Mouse (Mus musculus) limb, embryonic 15.5 days (tissue): ENCODE measurements around the gene Paqr7. TPM values are rescaled to one million over a fixed set of nuclear protein-coding genes. Genes with fewer than 3 reads are reported as not detected.

Experiments used
- ATAC-seq: fragments of 200-750 bp; cut with Nextera tagmentation; 2 replicates; pipeline ENCODE4 v1.8.0; 2017; ENCODE audit warnings: low read depth, moderate TSS enrichment; ENCODE audit not compliant: insufficient number of reproducible peaks, low FRiP score, low TSS enrichment
- H3K27ac ChIP-seq: fragments of 300-500 bp; sonication (generic); 2 replicates; pipeline ENCODE4 v1.5.1; 2015; ENCODE audit warnings: moderate library complexity, mild to moderate bottlenecking, inconsistent platforms
- H3K27me3 ChIP-seq: fragments of 300-500 bp; sonication (generic); 2 replicates; pipeline ENCODE4 v1.6.1; 2015; ENCODE audit warnings: inconsistent platforms
- H3K36me3 ChIP-seq: fragments of 300-500 bp; sonication (generic); 2 replicates; pipeline ENCODE4 v1.6.1; 2015; ENCODE audit warnings: inconsistent platforms
- H3K4me1 ChIP-seq: fragments of 300-500 bp; sonication (generic); 2 replicates; pipeline ENCODE4 v1.6.1; 2015; ENCODE audit warnings: inconsistent platforms
- H3K4me2 ChIP-seq: fragments of 300-500 bp; sonication (generic); 2 replicates; pipeline ENCODE4 v1.6.1; 2015; ENCODE audit warnings: mild to moderate bottlenecking, inconsistent platforms
- H3K4me3 ChIP-seq: fragments of 300-500 bp; sonication (generic); 2 replicates; pipeline ENCODE4 v1.5.1; 2015; ENCODE audit warnings: mild to moderate bottlenecking, inconsistent platforms
- H3K9ac ChIP-seq: fragments of 300-500 bp; sonication (generic); 2 replicates; pipeline ENCODE4 v1.6.1; 2015; ENCODE audit warnings: inconsistent platforms
- H3K9me3 ChIP-seq: fragments of 300-500 bp; sonication (generic); 2 replicates; pipeline ENCODE4 v1.6.1; 2016; ENCODE audit warnings: inconsistent platforms
- whole genome bisulfite sequencing: fragments of 180-500 bp; shearing (Covaris S2); methylation state at CpG from one replicate; pipeline ENCODE4 v1.1.7; 2015; 5-methylcytosine and 5-hydroxymethylcytosine counted together
- polyA plus RNA-seq: library from polyadenylated mRNA; unstranded; fragments of >200 nt; fragmentation: Nextera tagmentation; extraction: Ambion mirVana; gene quantifications from 2 replicates; pipeline ENCODE4 v1.2.1, GENCODE M21; 2015

Paqr7 gene
- polyA plus RNA-seq, 1 experiment from 2014 or later, result 6.3 TPM

- no peaks in the 10 kb centered on the region for H3K4me1 ChIP-seq
- ATAC-seq, result no peak
- H3K4me3 ChIP-seq, result no peak overlapping the region
- H3K4me2 ChIP-seq, result no peak overlapping the region
- H3K27me3 ChIP-seq, result no peaks in the 10 kb centered on the region
- no peak overlapping the region for H3K9ac ChIP-seq
- 65% methylated on average over 5 of the region's 5 CpGs for WGBS
- no peaks in the 10 kb centered on the region for H3K9me3 ChIP-seq
- peaks cover 73% of the 10 kb centered on the region for H3K36me3 ChIP-seq
- H3K27ac ChIP-seq, result no peak overlapping the region
Observed at GRCm38 (mm10) chr4:134525806-134526205, 29.3 kb downstream of the Paqr7 start.

GRCm38 (mm10) chr4:134526220-134526619, 29.7 kb downstream of the Paqr7 start:
- H3K27me3 ChIP-seq, result no peaks in the 10 kb centered on the region
- 72% methylated on average over 5 of the region's 5 CpGs for WGBS
- H3K27ac ChIP-seq, result no peak overlapping the region
- ATAC-seq, result no peak
- no peak overlapping the region for H3K9ac ChIP-seq
- H3K4me1 ChIP-seq, result no peaks in the 10 kb centered on the region
- no peak overlapping the region for H3K4me2 ChIP-seq
- no peaks in the 10 kb centered on the region for H3K9me3 ChIP-seq
- no peak overlapping the region for H3K4me3 ChIP-seq
- peaks cover 77% of the 10 kb centered on the region for H3K36me3 ChIP-seq

GRCm38 (mm10) chr4:134532928-134533327, 36.4 kb downstream of the Paqr7 start:
- 78% methylated on average over 4 of the region's 4 CpGs for WGBS
- Histone ChIP-seq H3K27ac (no peak overlapping the region; the same call in 1 of the 2 replicates), H3K9ac (no peak overlapping the region), H3K4me2 (no peak overlapping the region), H3K27me3 (no peaks in the 10 kb centered on the region), H3K36me3 (peaks cover 38% of the 10 kb centered on the region), H3K4me1 (peaks cover 30% of the 10 kb centered on the region), H3K4me3 (no peak overlapping the region), H3K9me3 (no peaks in the 10 kb centered on the region)
- ATAC-seq, result no peak

- no peak for ATAC-seq
- no peak overlapping the region for H3K9ac ChIP-seq
- H3K27me3 ChIP-seq, result no peaks in the 10 kb centered on the region
- H3K4me1 ChIP-seq, result peaks cover 30% of the 10 kb centered on the region
- no peak overlapping the region for H3K27ac ChIP-seq
- H3K4me2 ChIP-seq, result peak overlapping the region; percentile 90; the same call in 1 of the 2 replicates
- peaks cover 37% of the 10 kb centered on the region for H3K36me3 ChIP-seq
- 66% methylated on average over 4 of the region's 4 CpGs for WGBS
- H3K4me3 ChIP-seq, result peak overlapping the region; percentile 98
- no peaks in the 10 kb centered on the region for H3K9me3 ChIP-seq
Observed at GRCm38 (mm10) chr4:134533421-134533820, 36.9 kb downstream of the Paqr7 start.

- peaks cover 37% of the 10 kb centered on the region for H3K36me3 ChIP-seq
- peak overlapping the region; percentile 98 for H3K4me3 ChIP-seq
- H3K27ac ChIP-seq, result peak overlapping the region; percentile 91
- ATAC-seq, result no peak; the same call in 1 of the 2 replicates
- peak overlapping the region; percentile 88 for H3K9ac ChIP-seq
- H3K9me3 ChIP-seq, result no peaks in the 10 kb centered on the region
- H3K27me3 ChIP-seq, result no peaks in the 10 kb centered on the region
- H3K4me2 ChIP-seq, result peak overlapping the region; percentile 90
- under 1% methylated on average over 57 of the region's 57 CpGs for WGBS
- H3K4me1 ChIP-seq, result peaks cover 30% of the 10 kb centered on the region
Observed at GRCm38 (mm10) chr4:134534124-134534886, 37.8 kb downstream of the Paqr7 start.

GRCm38 (mm10) chr4:134534932-134535786, 38.7 kb downstream of the Paqr7 start, which contains the start of gene Mtfr1l:
Gene Mtfr1l (minus strand): TSS chr4:134535387.
- peak within 1 kb of the TSS; percentile 91 for H3K27ac ChIP-seq
- peak within 1 kb of the TSS; percentile 88 for H3K9ac ChIP-seq
- peak; percentile 96 for ATAC-seq
- H3K4me3 ChIP-seq, result peak within 1 kb of the TSS; percentile 98
- no peaks in the 10 kb centered on the region for H3K27me3 ChIP-seq
- no peaks in the 10 kb centered on the region for H3K9me3 ChIP-seq
- peak within 1 kb of the TSS; percentile 90 for H3K4me2 ChIP-seq
- peaks cover 37% of the 10 kb centered on the region for H3K36me3 ChIP-seq
- under 1% methylated on average over 70 of the region's 71 CpGs for WGBS
- peaks cover 30% of the 10 kb centered on the region for H3K4me1 ChIP-seq

- peaks cover 37% of the 10 kb centered on the region for H3K36me3 ChIP-seq
- H3K4me1 ChIP-seq, result peaks cover 30% of the 10 kb centered on the region
- H3K9ac ChIP-seq, result peak overlapping the region; percentile 39
- ATAC-seq, result no peak
- no peaks in the 10 kb centered on the region for H3K9me3 ChIP-seq
- H3K27ac ChIP-seq, result peak overlapping the region; percentile 91
- no peaks in the 10 kb centered on the region for H3K27me3 ChIP-seq
- H3K4me2 ChIP-seq, result peak overlapping the region; percentile 90
- peak overlapping the region; percentile 98 for H3K4me3 ChIP-seq
- 9% methylated on average over 8 of the region's 8 CpGs for WGBS
Observed at GRCm38 (mm10) chr4:134535787-134536151, 39.3 kb downstream of the Paqr7 start.

GRCm38 (mm10) chr4:134538997-134539580, 42.6 kb downstream of the Paqr7 start:
- Histone ChIP-seq H3K9ac (no peak overlapping the region), H3K36me3 (peaks cover 56% of the 10 kb centered on the region), H3K9me3 (no peaks in the 10 kb centered on the region), H3K4me2 (no peak overlapping the region), H3K27me3 (no peaks in the 10 kb centered on the region), H3K4me1 (peaks cover 10% of the 10 kb centered on the region), H3K27ac (no peak overlapping the region), H3K4me3 (no peak overlapping the region)
- no peak for ATAC-seq
- WGBS, result 80% methylated on average over 10 of the region's 10 CpGs

- no peak for ATAC-seq
- Histone ChIP-seq H3K9me3 (no peaks in the 10 kb centered on the region), H3K4me2 (no peak overlapping the region), H3K36me3 (peaks cover 88% of the 10 kb centered on the region), H3K4me3 (no peak overlapping the region), H3K4me1 (peaks cover 8% of the 10 kb centered on the region), H3K27ac (no peak overlapping the region), H3K9ac (no peak overlapping the region), H3K27me3 (no peaks in the 10 kb centered on the region)
- 90% methylated on average over 9 of the region's 9 CpGs for WGBS
Observed at GRCm38 (mm10) chr4:134542726-134543125, 46.2 kb downstream of the Paqr7 start.

GRCm38 (mm10) chr4:134543261-134543660, 46.8 kb downstream of the Paqr7 start:
- Histone ChIP-seq H3K4me3 (no peak overlapping the region), H3K4me1 (peaks cover 13% of the 10 kb centered on the region), H3K36me3 (peaks cover 89% of the 10 kb centered on the region), H3K4me2 (no peak overlapping the region), H3K27me3 (no peaks in the 10 kb centered on the region), H3K27ac (no peak overlapping the region), H3K9me3 (no peaks in the 10 kb centered on the region), H3K9ac (no peak overlapping the region)
- 5% methylated on average over 5 of the region's 5 CpGs for WGBS
- ATAC-seq, result peak; percentile 41; the same call in 1 of the 2 replicates

GRCm38 (mm10) chr4:134546814-134547705, 50.6 kb downstream of the Paqr7 start:
- WGBS, result 58% methylated on average over 9 of the region's 9 CpGs
- no peak overlapping the region for H3K9ac ChIP-seq

More at GRCm38 (mm10) chr4:134546814-134547705, 50.6 kb downstream of the Paqr7 start:
- peaks cover 6% of the 10 kb centered on the region; the same call in 1 of the 2 replicates for H3K9me3 ChIP-seq
- H3K4me1 ChIP-seq, result peaks cover 30% of the 10 kb centered on the region
- no peak for ATAC-seq
- no peak overlapping the region for H3K4me3 ChIP-seq
- H3K4me2 ChIP-seq, result no peak overlapping the region
- H3K27ac ChIP-seq, result no peak overlapping the region
- H3K27me3 ChIP-seq, result no peaks in the 10 kb centered on the region
- H3K36me3 ChIP-seq, result peaks cover 72% of the 10 kb centered on the region
